Mouse (Mus musculus) mesoderm, embryonic 11.5 days (tissue): Measurements from ENCODE around the gene Mum1.
A peak's percentile ranks its signal among the peaks of the same experiment; 100 is the strongest.

Source experiments
- DNase-seq: peaks from one replicate; pipeline ENCODE4 v3.0.0-alpha.2; 2012; ENCODE audit warnings: low read depth, low spot score

Gene Mum1

GRCm38 (mm10) chr10:80271186-80271843 is 45.1 kb downstream of the Mum1 start:
- no peak for DNase-seq

DNA sequence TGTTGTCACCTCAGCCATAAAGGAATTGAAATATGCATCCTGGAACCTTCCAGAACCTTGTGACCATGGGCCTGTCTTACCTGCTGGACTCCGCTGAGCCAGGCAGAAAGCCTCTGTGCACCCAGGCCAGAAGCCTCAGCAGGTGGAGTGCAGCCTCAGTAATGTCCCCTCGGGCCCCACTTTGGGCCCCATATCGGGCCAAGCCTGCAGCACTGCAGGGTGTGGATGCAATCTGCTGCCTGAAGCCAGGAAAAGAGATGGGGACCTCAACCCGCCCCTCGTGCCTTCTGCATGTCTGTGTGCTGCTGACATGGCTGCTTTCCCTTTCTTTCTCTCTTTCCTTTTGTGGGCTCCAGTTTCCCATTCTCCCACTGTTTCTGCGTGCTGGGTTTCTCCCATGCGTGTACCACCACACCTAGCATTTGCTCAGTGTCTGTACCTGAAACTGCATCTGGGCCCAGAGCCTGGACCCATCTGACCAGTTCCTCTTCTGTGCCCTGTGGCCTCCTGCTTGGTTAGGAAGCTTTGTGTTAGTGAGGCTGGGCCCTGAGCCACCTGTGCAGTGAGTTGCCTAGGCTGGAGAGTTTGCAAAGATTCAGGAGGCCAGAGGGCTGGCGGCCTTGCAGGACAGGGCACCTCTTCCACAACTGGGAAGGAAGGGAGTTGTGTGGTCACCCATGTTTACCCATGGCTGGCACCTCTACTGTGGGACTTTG is 45.8 kb downstream of the Mum1 start:
- no peak for DNase-seq

DNA sequence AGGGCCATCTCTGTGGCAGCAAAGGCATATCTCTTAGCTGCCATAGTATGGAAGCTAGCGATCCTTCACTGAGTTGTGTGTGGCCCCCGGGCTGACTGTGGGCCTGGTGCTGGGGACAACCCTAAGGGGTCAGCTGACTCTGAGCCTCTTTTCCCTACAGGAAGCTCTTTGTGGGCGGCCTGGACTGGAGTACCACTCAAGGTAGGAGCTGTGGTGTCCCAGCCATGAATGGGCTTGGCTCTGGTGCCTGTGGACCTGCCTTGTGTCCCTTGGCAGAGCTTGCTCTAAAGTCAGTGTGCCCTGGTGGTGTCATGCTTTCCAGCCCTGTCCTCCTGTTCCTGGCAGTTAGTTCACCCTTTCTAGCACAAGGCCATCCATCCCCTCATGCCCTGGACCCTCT is 47.6 kb downstream of the Mum1 start:
- DNase-seq = no peak

GRCm38 (mm10) chr10:80276238-80276637 is 50.0 kb downstream of the Mum1 start:
- no peak for DNase-seq

DNA sequence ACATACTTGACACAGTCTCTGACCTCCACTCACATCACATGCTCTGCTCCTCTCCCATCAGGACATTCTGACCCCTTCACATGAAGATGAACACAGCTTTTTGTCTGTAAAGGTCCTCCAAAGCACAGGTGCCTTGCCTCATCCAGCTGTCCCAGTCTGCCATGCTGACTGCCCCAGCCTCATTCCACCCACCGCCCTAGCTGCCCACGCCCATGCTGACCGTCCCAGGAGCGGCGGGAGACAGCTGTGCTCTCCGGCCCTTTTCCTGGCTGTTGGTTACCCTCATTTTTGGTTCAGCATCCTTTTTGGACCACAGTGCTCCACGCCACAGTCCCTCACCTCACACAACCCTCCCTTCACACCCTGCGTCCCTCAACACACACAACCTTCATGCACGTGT is 52.2 kb downstream of the Mum1 start:
- no peak for DNase-seq

- no peak for DNase-seq
These were observed 53.0 kb downstream of the Mum1 start for GRCm38 (mm10) chr10:80279273-80279672.

GRCm38 (mm10) chr10:80281304-80281703 is 55.1 kb downstream of the Mum1 start:
- DNase-seq = no peak

DNA sequence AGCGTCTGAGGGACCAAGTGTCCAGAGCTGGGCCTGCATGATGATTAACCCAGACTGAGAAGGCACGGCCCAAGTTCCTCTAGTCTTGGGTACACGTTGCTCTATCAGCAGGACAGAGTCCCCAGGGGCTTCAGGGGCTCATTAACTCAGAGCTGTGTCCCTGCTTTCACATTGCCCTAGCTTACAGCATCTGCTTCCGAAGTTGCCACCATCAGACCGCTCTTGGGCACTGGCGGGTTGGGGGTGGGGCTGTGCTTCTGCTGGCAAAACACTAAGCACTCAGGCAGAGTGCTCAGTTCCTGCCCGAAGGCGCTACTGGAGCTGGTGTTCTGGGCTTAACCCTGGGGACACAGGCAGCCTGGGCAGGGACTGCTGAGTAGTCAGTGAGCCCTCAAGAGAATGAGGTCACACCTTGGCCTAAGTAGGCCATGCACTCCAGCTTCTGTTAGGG is 55.7 kb downstream of the Mum1 start:
- no peak for DNase-seq

- no peak for DNase-seq
These were observed 56.5 kb downstream of the Mum1 start for GRCm38 (mm10) chr10:80282481-80283441.

GRCm38 (mm10) chr10:80285222-80286070 is 59.2 kb downstream of the Mum1 start:
- no peak for DNase-seq

DNA sequence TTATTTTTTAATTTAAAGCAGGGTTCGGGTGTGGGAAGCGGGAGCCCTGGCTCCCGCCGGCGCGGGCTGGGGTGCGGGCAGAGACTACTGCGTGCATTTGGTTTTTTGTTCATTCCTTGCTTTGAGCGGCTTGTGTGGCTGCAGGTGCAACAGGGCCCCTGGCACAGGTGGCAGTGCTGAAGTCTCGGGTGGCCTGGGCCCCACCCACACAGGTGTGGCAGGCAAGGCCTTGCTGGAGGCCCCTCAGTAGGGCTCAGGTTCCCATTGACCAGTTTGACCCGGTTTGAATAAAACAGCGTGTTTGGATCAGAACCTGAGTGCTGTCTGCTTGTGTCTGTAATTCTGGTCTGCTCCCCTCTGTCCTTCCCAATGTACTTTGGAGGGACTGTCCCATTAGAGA is 61.9 kb downstream of the Mum1 start:
- DNase-seq = no peak

DNA sequence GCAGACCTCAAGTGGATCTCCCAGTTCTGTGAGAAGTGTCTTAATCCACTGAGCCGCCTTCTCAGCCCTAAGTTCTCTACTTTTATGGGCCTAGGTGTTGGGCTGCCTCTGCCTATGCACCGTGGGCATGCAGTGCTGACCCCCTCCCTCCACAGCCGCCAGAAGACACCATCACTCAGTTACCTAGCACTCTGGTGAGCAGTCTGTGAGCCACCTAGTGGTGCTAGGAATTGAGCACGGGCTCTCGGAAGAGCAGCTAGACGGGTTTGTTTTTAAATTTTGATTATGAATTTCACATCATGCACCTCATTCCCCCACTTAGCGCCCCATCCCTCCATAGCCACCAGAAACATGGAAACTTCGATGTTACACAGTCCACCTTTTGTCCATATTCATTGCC is 62.4 kb downstream of the Mum1 start:
- DNase-seq = no peak

GRCm38 (mm10) chr10:80292251-80293146 is 66.3 kb downstream of the Mum1 start, which contains the start of gene Rps15:
TSS of gene Rps15 (plus strand) at chr10:80292453.
- DNase-seq = peak; percentile 97

- DNase-seq = no peak
These were observed 67.1 kb downstream of the Mum1 start for GRCm38 (mm10) chr10:80293325-80293724.
